Mouse (Mus musculus): ENCODE measurements around the gene Sipa1l3.

DNA sequence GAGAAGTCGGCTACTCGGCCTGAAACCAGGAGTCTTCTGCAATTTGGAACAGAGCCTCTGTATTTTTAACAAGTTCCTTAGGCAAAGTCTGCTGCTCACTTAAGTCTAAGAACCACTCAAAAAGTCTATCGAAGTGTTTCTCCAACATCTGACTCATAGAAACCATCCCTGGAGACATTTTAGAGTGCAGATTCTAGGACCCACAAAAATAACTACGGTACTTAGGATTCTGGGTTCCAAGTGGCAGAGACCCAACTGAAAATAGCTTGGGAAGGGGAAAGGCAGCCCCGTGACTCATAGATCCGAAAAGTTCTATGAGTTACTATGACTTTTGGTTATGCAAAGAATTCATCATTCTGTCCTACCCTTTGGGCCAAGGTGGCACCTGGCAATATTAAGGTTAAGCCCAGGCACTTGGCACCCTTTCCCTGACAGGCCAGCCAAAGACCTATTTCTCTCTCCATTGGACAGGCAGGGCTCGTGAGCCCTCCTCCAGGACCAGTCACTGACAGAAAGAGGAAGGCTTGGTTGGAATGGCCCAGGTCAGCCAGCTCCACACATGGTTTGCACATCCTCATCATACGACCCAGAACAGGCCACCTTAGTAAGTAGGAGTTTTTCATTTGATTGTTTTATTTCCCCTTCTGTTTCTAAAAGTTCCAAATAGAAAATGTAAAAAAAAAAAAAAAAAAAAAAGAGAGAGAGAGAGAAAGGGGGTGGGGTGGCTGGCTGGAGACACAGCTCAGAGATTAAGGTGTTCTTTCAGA lies 27.6 kb downstream of the Sipa1l3 start:
- TF ChIP-seq CTCF (IDR thresholded peaks at IDR 0.05; ENCODE audit: control insufficient read depth, insufficient read depth, insufficient replicate concordance, low read depth, low read length) (no peak), POLR2A (IDR thresholded peaks at IDR 0.05; ENCODE audit: control insufficient read depth, low read depth, low read length) (no peak)

Measured in testis, adult 2 months (tissue).